Mouse (Mus musculus) lung, embryonic 14.5 days (tissue): Measurements from ENCODE around the gene Pxdn. TPM values are rescaled to one million over a fixed set of nuclear protein-coding genes. Genes with fewer than 3 reads are reported as not detected.

Experiments used
- ATAC-seq: fragments of 200-750 bp; cut with Nextera tagmentation; 2 replicates; pipeline ENCODE4 v1.8.0; 2017; ENCODE audit warnings: mild to moderate bottlenecking, moderate TSS enrichment, moderate library complexity; ENCODE audit not compliant: insufficient read depth
- DNase-seq: peaks from one replicate; pipeline ENCODE4 v3.0.0-alpha.2; 2015
- H3K27ac ChIP-seq: fragments of 300-500 bp; sonication (generic); 2 replicates; pipeline ENCODE4 v1.5.1; 2014; ENCODE audit warnings: low read depth, mild to moderate bottlenecking, moderate library complexity
- H3K27me3 ChIP-seq: fragments of 300-500 bp; sonication (generic); 2 replicates; pipeline ENCODE4 v1.6.1; 2014; ENCODE audit warnings: low read length, control low read depth; ENCODE audit not compliant: insufficient read depth
- H3K36me3 ChIP-seq: fragments of 300-500 bp; sonication (generic); 2 replicates; pipeline ENCODE4 v1.6.1; 2014; ENCODE audit warnings: control low read depth; ENCODE audit not compliant: insufficient read depth
- H3K4me1 ChIP-seq: fragments of 300-500 bp; sonication (generic); 2 replicates; pipeline ENCODE4 v1.6.1; 2014; ENCODE audit warnings: antibody characterized with exemption, control low read depth; ENCODE audit not compliant: insufficient read depth
- H3K4me2 ChIP-seq: fragments of 300-500 bp; sonication (generic); 2 replicates; pipeline ENCODE4 v1.6.1; 2014; ENCODE audit warnings: mild to moderate bottlenecking
- H3K4me3 ChIP-seq: fragments of 300-500 bp; sonication (generic); 2 replicates; pipeline ENCODE4 v1.5.1; 2014; ENCODE audit warnings: low read depth, low read length
- H3K9ac ChIP-seq: fragments of 300-500 bp; sonication (generic); 2 replicates; pipeline ENCODE4 v1.6.1; 2014
- H3K9me3 ChIP-seq: fragments of 300-500 bp; sonication (generic); 2 replicates; pipeline ENCODE4 v1.6.1; 2016; ENCODE audit warnings: low read depth, low read length, control low read depth
- CTCF ChIP-seq: IDR thresholded peaks from 2 replicates; pipeline ENCODE4 v1.5.1; 2016; ENCODE audit warnings: antibody characterized with exemption, low read depth
- WGBS: fragments of 180-500 bp; shearing (Covaris S2); extraction: QIAGEN DNeasy Blood & Tissue Kit; methylation state at CpG from one replicate; pipeline ENCODE4 v1.1.7; 2014; 5-methylcytosine and 5-hydroxymethylcytosine counted together
- polyA plus RNA-seq: library from polyadenylated mRNA; unstranded; fragments of >200 nt; fragmentation: Nextera tagmentation; extraction: Ambion mirVana; gene quantifications from 2 replicates; pipeline ENCODE4 v1.2.1, GENCODE M21; 2014

The Pxdn gene
- polyA plus RNA-seq, 1 experiment from 2014 or later, result 144 TPM

GRCm38 (mm10) chr12:30049818-30050217 is 112.4 kb downstream of the Pxdn start:
- WGBS, result 73% methylated on average over 9 of the region's 9 CpGs

DNA sequence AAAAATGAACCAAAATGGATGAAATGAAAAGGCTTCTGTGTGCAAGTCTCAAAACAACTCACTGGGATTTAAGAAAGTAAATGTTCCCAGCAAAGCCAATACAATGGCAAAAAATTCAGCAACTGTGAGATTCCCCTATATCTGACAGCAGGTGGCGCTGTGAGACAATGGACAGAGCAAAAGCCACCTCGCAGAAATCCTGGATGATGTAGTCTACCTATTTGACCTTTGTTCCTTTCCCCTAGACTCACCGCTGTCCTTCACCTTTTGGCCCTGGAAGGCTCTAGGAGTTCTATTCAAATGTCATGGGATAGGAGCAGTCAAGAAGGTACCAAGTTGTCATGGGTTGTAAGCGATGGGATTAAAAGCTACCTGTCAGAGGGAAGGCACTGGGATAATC is 112.8 kb downstream of the Pxdn start:
- Histone ChIP-seq H3K9me3 (no peaks in the 10 kb centered on the region), H3K27me3 (no peaks in the 10 kb centered on the region), H3K36me3 (no peaks in the 10 kb centered on the region), H3K9ac (no peak overlapping the region), H3K27ac (no peak overlapping the region), H3K4me1 (no peaks in the 10 kb centered on the region), H3K4me3 (no peak overlapping the region), H3K4me2 (no peak overlapping the region)
- DNase-seq (peak; percentile 78), ATAC-seq (no peak)
- 10% methylated on average over 4 of the region's 4 CpGs for WGBS
- peak; percentile 84 for TF ChIP-seq CTCF

More at GRCm38 (mm10) chr12:30049818-30050217, 112.4 kb downstream of the Pxdn start:
- no peaks in the 10 kb centered on the region for H3K4me1 ChIP-seq
- no peaks in the 10 kb centered on the region for H3K9me3 ChIP-seq
- DNase-seq, result no peak
- no peak overlapping the region for H3K4me3 ChIP-seq
- no peak overlapping the region for H3K9ac ChIP-seq
- no peaks in the 10 kb centered on the region for H3K36me3 ChIP-seq
- H3K27me3 ChIP-seq, result no peaks in the 10 kb centered on the region
- no peak for ATAC-seq
- H3K27ac ChIP-seq, result no peak overlapping the region
- TF ChIP-seq CTCF, result no peak
- H3K4me2 ChIP-seq, result no peak overlapping the region

GRCm38 (mm10) chr12:30054761-30055540 is 117.5 kb downstream of the Pxdn start:
- no peak for TF ChIP-seq CTCF
- H3K4me2 ChIP-seq, result no peak overlapping the region
- 76% methylated on average over 11 of the region's 11 CpGs for WGBS
- H3K27ac ChIP-seq, result no peak overlapping the region
- no peak for DNase-seq
- no peaks in the 10 kb centered on the region for H3K27me3 ChIP-seq
- ATAC-seq, result no peak
- H3K4me1 ChIP-seq, result no peaks in the 10 kb centered on the region
- H3K4me3 ChIP-seq, result no peak overlapping the region
- H3K9me3 ChIP-seq, result no peaks in the 10 kb centered on the region
- H3K36me3 ChIP-seq, result no peaks in the 10 kb centered on the region
- H3K9ac ChIP-seq, result no peak overlapping the region

DNA sequence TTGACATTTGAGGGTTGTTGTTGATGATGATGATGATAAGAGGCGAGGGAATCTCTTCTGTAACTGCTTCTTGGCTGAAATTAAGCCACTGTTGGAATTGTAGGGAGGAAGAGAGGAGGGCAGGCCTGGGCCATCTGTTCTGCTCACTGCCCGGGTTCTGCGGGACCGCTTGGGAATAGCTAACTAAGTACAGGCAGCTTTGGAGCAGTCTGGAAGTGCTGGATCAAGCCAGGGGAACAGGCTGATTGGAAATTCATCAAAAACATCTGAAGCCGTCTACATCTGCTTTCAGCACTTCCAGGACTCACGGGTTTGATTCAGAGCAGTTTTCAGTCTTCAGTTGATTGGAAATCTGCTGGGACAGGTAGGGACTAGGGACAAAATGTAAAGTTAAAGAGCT is 120.6 kb downstream of the Pxdn start:
- ATAC-seq (no peak), DNase-seq (no peak)
- no peak overlapping the region for H3K9ac ChIP-seq
- WGBS, result 37% methylated on average over 6 of the region's 6 CpGs
- no peaks in the 10 kb centered on the region for H3K36me3 ChIP-seq
- H3K27me3 ChIP-seq, result no peaks in the 10 kb centered on the region
- no peak overlapping the region for H3K27ac ChIP-seq
- TF ChIP-seq CTCF, result no peak
- no peaks in the 10 kb centered on the region for H3K4me1 ChIP-seq
- H3K9me3 ChIP-seq, result no peaks in the 10 kb centered on the region
- H3K4me2 ChIP-seq, result no peak overlapping the region
- H3K4me3 ChIP-seq, result no peak overlapping the region

GRCm38 (mm10) chr12:30061503-30062117 is 124.2 kb downstream of the Pxdn start:
- H3K4me2 ChIP-seq, result no peak overlapping the region
- no peak for DNase-seq
- 18% methylated on average over 1 of the region's 1 CpGs for WGBS
- H3K9me3 ChIP-seq, result no peaks in the 10 kb centered on the region
- ATAC-seq, result no peak
- TF ChIP-seq CTCF, result no peak
- no peaks in the 10 kb centered on the region for H3K36me3 ChIP-seq
- no peaks in the 10 kb centered on the region for H3K27me3 ChIP-seq
- no peak overlapping the region for H3K9ac ChIP-seq
- H3K27ac ChIP-seq, result no peak overlapping the region
- H3K4me3 ChIP-seq, result no peak overlapping the region
- H3K4me1 ChIP-seq, result no peaks in the 10 kb centered on the region

- no peaks in the 10 kb centered on the region for H3K36me3 ChIP-seq
- no peak overlapping the region for H3K4me2 ChIP-seq
- no peaks in the 10 kb centered on the region for H3K4me1 ChIP-seq
- no peak overlapping the region for H3K4me3 ChIP-seq
- H3K27me3 ChIP-seq, result no peaks in the 10 kb centered on the region
- no peak for DNase-seq
- ATAC-seq, result no peak
- H3K27ac ChIP-seq, result no peak overlapping the region
- H3K9ac ChIP-seq, result no peak overlapping the region
- TF ChIP-seq CTCF, result no peak
- no peaks in the 10 kb centered on the region for H3K9me3 ChIP-seq
- WGBS, result 41% methylated on average over 6 of the region's 6 CpGs
Observed at GRCm38 (mm10) chr12:30062118-30062505, 124.7 kb downstream of the Pxdn start.

Other genes starting within 250 kb of the Pxdn start
- not detected in 2 replicates for gene Tpo, start 195.0 kb downstream of the Pxdn start, polyA plus RNA-seq